Mouse (Mus musculus) E14TG2a.4 (cell line): ENCODE data around the gene Kank2.

Experiments used
- CTCF ChIP-seq: conservative IDR thresholded peaks from 2 replicates; pipeline ENCODE4 v1.5.1; 2014; ENCODE audit warnings: low read length
- NANOG ChIP-seq: IDR thresholded peaks from 2 replicates; pipeline ENCODE4 v1.6.1; 2014; ENCODE audit warnings: borderline replicate concordance, low read length, mixed read lengths

DNA sequence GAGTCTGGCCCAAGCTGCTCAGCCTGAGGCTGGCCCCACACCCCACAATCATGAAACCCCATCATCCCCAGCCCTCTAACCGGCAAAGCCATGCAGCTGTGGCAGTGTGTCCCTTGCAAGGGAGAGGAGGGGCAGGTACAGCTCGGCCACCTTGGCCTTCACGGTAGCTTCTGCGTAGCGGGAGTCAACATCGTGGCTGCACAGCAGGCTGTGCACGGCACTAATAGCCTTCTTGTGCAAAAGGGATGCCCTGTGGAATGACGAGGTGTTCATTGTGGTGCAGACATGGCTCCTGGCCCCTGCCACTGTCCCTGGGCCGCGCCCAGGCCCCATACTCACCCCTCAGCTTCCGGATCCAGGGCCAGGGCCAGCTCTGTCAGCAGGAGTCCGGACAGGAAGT is 21.6 kb upstream of the Kank2 start:
- TF ChIP-seq CTCF (no peak), NANOG (no peak)
